Mouse (Mus musculus) kidney, postnatal 0 days (tissue): Measurements from ENCODE around the gene Tubgcp4. TPM values are rescaled to one million over a fixed set of nuclear protein-coding genes. Genes with fewer than 3 reads are reported as not detected.

Experiments
- ATAC-seq: fragments of 200-750 bp; cut with Nextera tagmentation; replicated peaks from 2 replicates; pipeline ENCODE4 v1.8.0; 2017; ENCODE audit warnings: low read depth, moderate number of reproducible peaks, moderate TSS enrichment, moderate library complexity; ENCODE audit not compliant: low FRiP score
- DNase-seq: peaks from one replicate; pipeline ENCODE4 v3.0.0-alpha.2; 2016; ENCODE audit warnings: low spot score
- H3K27ac ChIP-seq: fragments of 300-500 bp; sonication (generic); 2 replicates; pipeline ENCODE4 v1.5.1; 2014; ENCODE audit warnings: mild to moderate bottlenecking
- H3K27me3 ChIP-seq: fragments of 300-500 bp; sonication (generic); 2 replicates; pipeline ENCODE4 v1.6.1; 2014; ENCODE audit warnings: low read length, mixed read lengths; ENCODE audit not compliant: insufficient read depth
- H3K36me3 ChIP-seq: fragments of 300-500 bp; sonication (generic); 2 replicates; pipeline ENCODE4 v1.6.1; 2014; ENCODE audit warnings: low read length, mixed read lengths; ENCODE audit not compliant: insufficient read depth
- H3K4me1 ChIP-seq: fragments of 300-500 bp; sonication (generic); replicated peaks from 2 replicates; pipeline ENCODE4 v1.6.1; 2014; ENCODE audit warnings: antibody characterized with exemption, low read length, mixed read lengths; ENCODE audit not compliant: insufficient read depth
- H3K4me2 ChIP-seq: fragments of 300-500 bp; sonication (generic); 2 replicates; pipeline ENCODE4 v1.6.1; 2014; ENCODE audit warnings: mild to moderate bottlenecking, low read length, moderate library complexity, mixed read lengths
- H3K4me3 ChIP-seq: fragments of 300-500 bp; sonication (generic); replicated peaks from 2 replicates; pipeline ENCODE4 v1.5.1; 2014; ENCODE audit warnings: low read depth, low read length
- H3K9ac ChIP-seq: fragments of 300-500 bp; sonication (generic); 2 replicates; pipeline ENCODE4 v1.6.1; 2014; ENCODE audit warnings: low read depth, low read length
- H3K9me3 ChIP-seq: fragments of 300-500 bp; sonication (generic); replicated peaks from 2 replicates; pipeline ENCODE4 v1.6.1; 2016; ENCODE audit warnings: low read length, inconsistent platforms, mixed read lengths
- CTCF ChIP-seq: IDR thresholded peaks from 2 replicates; pipeline ENCODE4 v1.5.1; 2016; ENCODE audit warnings: antibody characterized with exemption, low read depth, mild to moderate bottlenecking, moderate library complexity
- WGBS: fragments of 180-500 bp; shearing (Covaris S2); extraction: QIAGEN DNeasy Blood & Tissue Kit; methylation state at CpG from one replicate; pipeline ENCODE4 v1.1.7; 2014; 5-methylcytosine and 5-hydroxymethylcytosine counted together
- polyA plus RNA-seq: library from polyadenylated mRNA; unstranded; fragments of >200 nt; fragmentation: Nextera tagmentation; extraction: Ambion mirVana; gene quantifications from 2 replicates; pipeline ENCODE4 v1.2.1, GENCODE M21; 2015

Tubgcp4 gene
- polyA plus RNA-seq, 1 experiment from 2014 or later, result 27.6 TPM

DNA sequence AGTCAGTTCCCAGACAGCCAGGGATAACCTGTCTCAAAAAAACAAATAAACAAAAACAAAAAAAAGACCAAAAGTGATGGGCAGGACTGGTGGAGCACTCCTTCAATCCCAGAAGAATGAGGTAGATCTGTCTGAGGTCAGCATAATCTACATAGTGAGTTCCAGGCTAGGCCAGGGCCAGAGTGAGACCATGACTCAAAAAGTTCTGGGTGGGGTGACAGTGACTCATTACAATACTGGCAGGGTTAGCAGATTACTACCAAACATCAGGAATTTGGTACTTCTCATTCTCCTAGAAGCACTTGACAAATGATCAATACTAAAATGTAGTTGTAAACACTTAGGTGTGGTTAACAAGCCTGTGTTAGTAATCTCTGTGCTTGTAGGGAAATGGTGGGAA, 49.5 kb downstream of the Tubgcp4 start:
- no peak for TF ChIP-seq CTCF
- H3K9ac ChIP-seq, result no peak overlapping the region
- ATAC-seq, result no peak
- H3K4me3 ChIP-seq, result no peak overlapping the region
- DNase-seq, result no peak
- H3K27ac ChIP-seq, result no peak overlapping the region
- no peaks in the 10 kb centered on the region for H3K4me1 ChIP-seq
- no peaks in the 10 kb centered on the region for H3K27me3 ChIP-seq
- no peaks in the 10 kb centered on the region for H3K9me3 ChIP-seq
- H3K4me2 ChIP-seq, result no peak overlapping the region
- peaks cover 43% of the 10 kb centered on the region for H3K36me3 ChIP-seq

DNA sequence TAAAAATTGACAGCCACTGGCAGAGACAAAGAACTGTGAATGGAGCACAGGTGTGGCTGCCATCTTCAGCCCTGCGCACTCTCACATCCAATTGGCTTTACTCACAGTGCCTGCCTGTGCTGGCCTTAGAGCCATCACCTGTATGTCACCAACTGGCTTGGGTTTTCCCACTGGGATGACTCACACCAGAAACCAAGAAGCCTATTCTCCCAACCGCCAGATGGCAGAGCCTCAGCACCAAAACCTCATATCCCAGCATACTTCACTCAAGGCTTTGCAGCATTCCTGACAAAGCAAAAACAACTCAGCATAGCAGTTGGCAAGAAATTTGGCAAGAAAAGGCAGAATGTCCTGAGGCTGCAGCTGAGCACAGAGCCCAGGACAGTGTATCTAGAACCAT, 52.6 kb downstream of the Tubgcp4 start:
- 90% methylated on average over 2 of the region's 2 CpGs for WGBS
- H3K4me3 ChIP-seq, result no peak overlapping the region
- no peaks in the 10 kb centered on the region for H3K9me3 ChIP-seq
- H3K9ac ChIP-seq, result no peak overlapping the region
- no peak overlapping the region for H3K27ac ChIP-seq
- peaks cover 56% of the 10 kb centered on the region for H3K36me3 ChIP-seq
- H3K27me3 ChIP-seq, result no peaks in the 10 kb centered on the region
- no peak overlapping the region for H3K4me2 ChIP-seq
- DNase-seq, result no peak
- TF ChIP-seq CTCF, result no peak
- no peaks in the 10 kb centered on the region for H3K4me1 ChIP-seq
- ATAC-seq, result no peak

DNA sequence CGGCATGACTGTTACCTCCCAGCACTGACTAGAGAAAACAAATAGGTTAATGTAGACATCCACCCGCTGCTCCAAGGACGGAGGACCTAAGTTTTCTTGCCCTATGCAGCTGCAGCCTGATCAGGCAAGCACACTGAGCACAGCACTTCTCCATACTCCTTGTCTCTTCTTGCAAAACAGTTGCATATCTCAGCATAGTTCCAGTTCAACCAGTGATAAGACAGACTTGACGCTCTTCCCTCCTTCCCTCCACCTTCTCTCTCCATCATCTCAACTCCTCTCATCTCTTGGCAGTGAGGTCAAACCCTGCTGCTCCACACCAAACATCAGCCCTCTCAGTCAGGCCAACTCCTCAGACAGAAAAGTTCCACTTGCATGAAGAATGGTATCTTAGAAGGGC, 57.7 kb downstream of the Tubgcp4 start:
- no peaks in the 10 kb centered on the region for H3K4me1 ChIP-seq
- H3K9me3 ChIP-seq, result no peaks in the 10 kb centered on the region
- no peak for TF ChIP-seq CTCF
- no peak overlapping the region for H3K9ac ChIP-seq
- H3K27ac ChIP-seq, result no peak overlapping the region
- no peak overlapping the region for H3K4me2 ChIP-seq
- ATAC-seq (no peak), DNase-seq (no peak)
- H3K27me3 ChIP-seq, result no peaks in the 10 kb centered on the region
- H3K36me3 ChIP-seq, result peaks cover 67% of the 10 kb centered on the region
- WGBS, result 95% methylated on average over 4 of the region's 4 CpGs
- H3K4me3 ChIP-seq, result no peak overlapping the region

DNA sequence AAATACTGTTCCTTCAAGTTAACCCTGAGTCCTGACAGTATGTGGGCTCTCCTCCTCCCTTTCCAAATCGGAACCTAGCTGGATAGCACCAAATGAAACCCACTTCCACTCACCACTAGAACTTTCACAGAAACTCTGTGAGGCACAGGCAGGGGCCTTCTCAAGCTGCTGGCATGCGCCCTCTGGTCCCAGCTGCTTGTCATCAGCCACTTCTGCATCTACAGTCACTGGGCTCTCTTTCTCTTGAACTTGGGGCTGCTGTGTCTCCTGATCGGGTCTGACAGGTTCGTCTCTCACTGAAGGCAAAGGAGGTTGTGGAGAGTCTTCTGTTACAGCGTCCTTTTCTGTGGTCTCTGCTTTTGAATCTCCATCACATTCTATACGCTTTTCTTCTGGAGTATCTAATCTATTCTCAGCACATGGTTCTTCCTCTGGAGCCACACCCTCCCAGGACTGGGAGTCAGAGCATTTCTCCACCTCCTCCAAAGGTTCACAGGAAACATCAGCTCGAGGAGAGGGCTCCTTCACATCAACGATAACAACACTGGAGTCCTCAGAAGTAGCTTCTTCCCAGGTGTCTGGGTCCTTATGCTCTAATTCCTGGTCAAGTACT, 65.1 kb downstream of the Tubgcp4 start:
- Histone ChIP-seq H3K9ac (no peak overlapping the region), H3K4me2 (no peak overlapping the region), H3K27ac (no peak overlapping the region), H3K4me3 (no peak overlapping the region), H3K9me3 (no peaks in the 10 kb centered on the region), H3K4me1 (no peaks in the 10 kb centered on the region), H3K36me3 (peaks cover 57% of the 10 kb centered on the region), H3K27me3 (no peaks in the 10 kb centered on the region)
- DNase-seq, result no peak
- ATAC-seq, result no peak
- 89% methylated on average over 8 of the region's 8 CpGs for WGBS
- TF ChIP-seq CTCF, result no peak

DNA sequence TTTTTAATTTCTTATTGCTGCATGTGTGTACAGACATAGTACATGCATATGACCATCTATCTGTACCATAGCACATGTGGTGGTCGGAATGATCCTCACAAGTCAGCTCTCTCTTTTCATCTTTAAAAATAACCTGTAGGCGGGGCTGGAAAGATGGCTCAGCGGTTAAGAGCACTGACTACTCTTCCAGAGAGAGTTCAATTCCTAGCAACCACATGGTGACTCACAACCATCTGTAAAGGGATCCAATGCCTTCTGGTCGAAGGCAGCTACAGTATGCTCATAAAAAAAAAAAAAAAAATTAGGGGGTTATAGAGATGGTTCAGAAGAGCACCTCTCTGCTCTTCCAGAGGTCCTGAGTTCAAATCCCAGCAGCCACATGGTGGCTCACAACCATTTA, 69.0 kb downstream of the Tubgcp4 start:
- ATAC-seq, result no peak
- Histone ChIP-seq H3K4me1 (no peaks in the 10 kb centered on the region), H3K27ac (no peak overlapping the region), H3K27me3 (no peaks in the 10 kb centered on the region), H3K9ac (no peak overlapping the region), H3K36me3 (peaks cover 47% of the 10 kb centered on the region), H3K9me3 (no peaks in the 10 kb centered on the region), H3K4me3 (no peak overlapping the region), H3K4me2 (no peak overlapping the region)
- no peak for DNase-seq
- 86% methylated on average over 4 of the region's 4 CpGs for WGBS
- TF ChIP-seq CTCF, result no peak

DNA sequence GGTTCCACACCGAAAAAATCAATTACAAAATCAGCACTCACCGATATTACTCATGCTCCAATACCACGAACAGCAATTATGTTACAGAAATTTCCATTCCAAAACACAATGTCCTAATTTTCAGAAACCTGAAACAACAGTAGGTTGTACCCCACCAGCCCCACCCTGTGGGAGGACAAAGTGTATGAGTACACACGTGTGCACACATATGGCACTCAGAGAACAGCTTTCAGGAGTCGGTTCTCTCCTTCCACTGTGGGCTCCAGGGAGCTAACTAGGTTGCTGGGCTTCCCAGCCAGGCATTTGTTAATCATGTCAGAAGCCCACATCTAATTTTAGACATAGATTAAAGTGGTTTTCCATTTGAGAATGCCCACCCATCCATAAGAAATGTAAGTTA, 73.6 kb downstream of the Tubgcp4 start:
- Histone ChIP-seq H3K9ac (no peak overlapping the region), H3K4me1 (no peaks in the 10 kb centered on the region), H3K9me3 (no peaks in the 10 kb centered on the region), H3K36me3 (peaks cover 51% of the 10 kb centered on the region), H3K4me3 (no peak overlapping the region), H3K27me3 (no peaks in the 10 kb centered on the region), H3K4me2 (no peak overlapping the region), H3K27ac (no peak overlapping the region)
- ATAC-seq (no peak), DNase-seq (no peak)
- no peak for TF ChIP-seq CTCF
- 92% methylated on average over 5 of the region's 5 CpGs for WGBS

Other genes with a start within 250 kb of the Tubgcp4 start
- gene Ubr1, start 199.9 kb upstream of the Tubgcp4 start, polyA plus RNA-seq, result 16.2 and 18.6 TPM in 2 replicates
- 6.1 and 6.9 TPM in 2 replicates for gene Tmem62, start 193.6 kb upstream of the Tubgcp4 start, polyA plus RNA-seq
- 53.3 and 54.1 TPM in 2 replicates for gene Ccndbp1, start 162.3 kb upstream of the Tubgcp4 start, polyA plus RNA-seq
- 2.1 TPM in 2 replicates for gene Epb42, start 133.6 kb upstream of the Tubgcp4 start, polyA plus RNA-seq
- 0.31 and 0.76 TPM in 2 replicates for gene Tgm5, start 84.8 kb upstream of the Tubgcp4 start, polyA plus RNA-seq
- 0.43 and 0.66 TPM in 2 replicates for gene Tgm7, start 60.9 kb upstream of the Tubgcp4 start, polyA plus RNA-seq
- 21.1 and 21.2 TPM in 2 replicates for gene Adal, start 30.2 kb upstream of the Tubgcp4 start, polyA plus RNA-seq
- gene Lcmt2, start 30.0 kb upstream of the Tubgcp4 start, polyA plus RNA-seq, result 26.7 and 28.4 TPM in 2 replicates
- gene Zscan29, start 471 bp downstream of the Tubgcp4 start, polyA plus RNA-seq, result 10.6 and 10.8 TPM in 2 replicates
- gene Trp53bp1, start 100.8 kb downstream of the Tubgcp4 start, polyA plus RNA-seq, result 24.4 and 24.9 TPM in 2 replicates
- gene Map1a, start 118.9 kb downstream of the Tubgcp4 start, polyA plus RNA-seq, result 0.93 and 1.3 TPM in 2 replicates
- 13.1 and 14.0 TPM in 2 replicates for gene Ppip5k1, start 184.7 kb downstream of the Tubgcp4 start, polyA plus RNA-seq
- 63.1 and 70.4 TPM in 2 replicates for gene Ckmt1, start 187.1 kb downstream of the Tubgcp4 start, polyA plus RNA-seq
- not detected in 2 replicates for gene Strc, start 216.5 kb downstream of the Tubgcp4 start, polyA plus RNA-seq
- gene Pdia3, start 243.1 kb downstream of the Tubgcp4 start, polyA plus RNA-seq, result 506 and 575 TPM in 2 replicates
- 1.7 and 2.4 TPM in 2 replicates for gene Catsper2, start 243.1 kb downstream of the Tubgcp4 start, polyA plus RNA-seq